Mouse (Mus musculus) lung, postnatal 0 days (tissue): ENCODE results near the gene Pgm5. TPM values are rescaled to one million over a fixed set of nuclear protein-coding genes. Genes with fewer than 3 reads are reported as not detected.

Experiments
- ATAC-seq: fragments of 200-750 bp; cut with Nextera tagmentation; 2 replicates; pipeline ENCODE4 v1.8.0; 2017; ENCODE audit warnings: moderate library complexity
- DNase-seq: peaks from one replicate; pipeline ENCODE4 v3.0.0-alpha.2; 2016; ENCODE audit warnings: low spot score
- H3K27ac ChIP-seq: fragments of 300-500 bp; sonication (generic); 2 replicates; pipeline ENCODE4 v1.5.1; 2014; ENCODE audit warnings: antibody characterized with exemption, mild to moderate bottlenecking, low read length, mixed read lengths
- H3K27me3 ChIP-seq: fragments of 300-500 bp; sonication (generic); replicated peaks from 2 replicates; pipeline ENCODE4 v1.6.1; 2014; ENCODE audit warnings: low read length, mixed read lengths; ENCODE audit not compliant: insufficient read depth
- H3K36me3 ChIP-seq: fragments of 300-500 bp; sonication (generic); 2 replicates; pipeline ENCODE4 v1.6.1; 2014; ENCODE audit warnings: low read length, mixed read lengths; ENCODE audit not compliant: insufficient read depth
- H3K4me1 ChIP-seq: fragments of 300-500 bp; sonication (generic); 2 replicates; pipeline ENCODE4 v1.6.1; 2014; ENCODE audit warnings: antibody characterized with exemption, low read depth, low read length, mixed read lengths; ENCODE audit not compliant: insufficient read depth
- H3K4me2 ChIP-seq: fragments of 300-500 bp; sonication (generic); replicated peaks from 2 replicates; pipeline ENCODE4 v1.6.1; 2014; ENCODE audit warnings: low read depth, mild to moderate bottlenecking, low read length, moderate library complexity, mixed read lengths
- H3K4me3 ChIP-seq: fragments of 300-500 bp; sonication (generic); 2 replicates; pipeline ENCODE4 v1.5.1; 2014; ENCODE audit warnings: low read depth, low read length
- H3K9ac ChIP-seq: fragments of 300-500 bp; sonication (generic); replicated peaks from 2 replicates; pipeline ENCODE4 v1.6.1; 2014; ENCODE audit warnings: low read depth, mild to moderate bottlenecking
- H3K9me3 ChIP-seq: fragments of 300-500 bp; sonication (generic); 2 replicates; pipeline ENCODE4 v1.6.1; 2016; ENCODE audit warnings: low read length, mixed read lengths
- CTCF ChIP-seq: IDR thresholded peaks from 2 replicates; pipeline ENCODE4 v1.5.1; 2016; ENCODE audit warnings: antibody characterized with exemption, mild to moderate bottlenecking
- EP300 ChIP-seq: IDR thresholded peaks from 2 replicates; pipeline ENCODE4 v1.6.1; 2016; ENCODE audit warnings: antibody characterized with exemption, mild to moderate bottlenecking, control low read depth
- WGBS: fragments of 180-500 bp; shearing (Covaris S2); extraction: QIAGEN DNeasy Blood & Tissue Kit; methylation state at CpG from one replicate; pipeline ENCODE4 v1.1.7; 2014; 5-methylcytosine and 5-hydroxymethylcytosine counted together
- polyA plus RNA-seq: library from polyadenylated mRNA; unstranded; fragments of >200 nt; fragmentation: Nextera tagmentation; extraction: Ambion mirVana; gene quantifications from 2 replicates; pipeline ENCODE4 v1.2.1, GENCODE M21; 2015

Pgm5 gene
- polyA plus RNA-seq, 1 experiment from 2014 or later = 3.4 TPM

- Histone ChIP-seq H3K9me3 (no peaks in the 10 kb centered on the region), H3K4me3 (no peak overlapping the region), H3K4me2 (no peak overlapping the region), H3K36me3 (no peaks in the 10 kb centered on the region), H3K27ac (no peak overlapping the region), H3K4me1 (no peaks in the 10 kb centered on the region), H3K9ac (no peak overlapping the region), H3K27me3 (no peaks in the 10 kb centered on the region)
- no peak for DNase-seq
- TF ChIP-seq EP300 = no peak
- no peak for TF ChIP-seq CTCF
- WGBS = 90% methylated on average over 6 of the region's 6 CpGs
- ATAC-seq = no peak
Measured at GRCm38 (mm10) chr19:24640982-24641381, 220.7 kb downstream of the Pgm5 start.

- no peaks in the 10 kb centered on the region for H3K4me1 ChIP-seq
- TF ChIP-seq CTCF (no peak), EP300 (no peak)
- 92% methylated on average over 6 of the region's 6 CpGs for WGBS
Measured at GRCm38 (mm10) chr19:24637988-24638387, 223.7 kb downstream of the Pgm5 start.

GRCm38 (mm10) chr19:24636616-24637015 is 225.0 kb downstream of the Pgm5 start:
- Histone ChIP-seq H3K27ac (no peak overlapping the region), H3K4me2 (no peak overlapping the region), H3K9me3 (no peaks in the 10 kb centered on the region), H3K36me3 (no peaks in the 10 kb centered on the region), H3K27me3 (no peaks in the 10 kb centered on the region), H3K4me3 (no peak overlapping the region), H3K4me1 (no peaks in the 10 kb centered on the region), H3K9ac (no peak overlapping the region)
- WGBS = 81% methylated on average over 10 of the region's 10 CpGs
- TF ChIP-seq CTCF (no peak), EP300 (no peak)
- no peak for DNase-seq
- ATAC-seq = no peak

More at GRCm38 (mm10) chr19:24637988-24638387, 223.7 kb downstream of the Pgm5 start:
- no peak for DNase-seq
- Histone ChIP-seq H3K4me2 (no peak overlapping the region), H3K27ac (no peak overlapping the region), H3K9ac (no peak overlapping the region), H3K36me3 (no peaks in the 10 kb centered on the region), H3K4me3 (no peak overlapping the region), H3K9me3 (no peaks in the 10 kb centered on the region), H3K27me3 (no peaks in the 10 kb centered on the region)
- no peak for ATAC-seq

- DNase-seq (peak; percentile 88), ATAC-seq (peak; percentile 54)
- Histone ChIP-seq H3K9me3 (no peaks in the 10 kb centered on the region), H3K27ac (no peak overlapping the region), H3K9ac (no peak overlapping the region), H3K4me2 (no peak overlapping the region), H3K36me3 (no peaks in the 10 kb centered on the region), H3K4me1 (no peaks in the 10 kb centered on the region), H3K27me3 (no peaks in the 10 kb centered on the region), H3K4me3 (no peak overlapping the region)
- no peak for TF ChIP-seq EP300
- TF ChIP-seq CTCF = peak; percentile 97
- 4% methylated on average over 7 of the region's 7 CpGs for WGBS
Measured at GRCm38 (mm10) chr19:24634602-24635001, 227.1 kb downstream of the Pgm5 start.

Other genes starting within 250 kb of the Pgm5 start
- 4.5 and 6.2 TPM in 2 replicates for gene Tmem252, start 187.8 kb downstream of the Pgm5 start, polyA plus RNA-seq
- gene Gm10053, start 13.8 kb upstream of the Pgm5 start, polyA plus RNA-seq = 138 and 154 TPM in 2 replicates
- gene Foxd4, start 39.3 kb upstream of the Pgm5 start, polyA plus RNA-seq = 0.19 and 0.24 TPM in 2 replicates
- gene Cbwd1, start 99.8 kb upstream of the Pgm5 start, polyA plus RNA-seq = 14.6 and 15.6 TPM in 2 replicates
- 8.1 and 9.7 TPM in 2 replicates for gene Dock8, start 137.7 kb upstream of the Pgm5 start, polyA plus RNA-seq